Mouse (Mus musculus) left cerebral cortex, postnatal 10 days (tissue): Measurements from ENCODE around the gene Caps2. TPM values are rescaled to one million over a fixed set of nuclear protein-coding genes. Genes with fewer than 3 reads are reported as not detected.
A peak's percentile ranks its signal among the peaks of the same experiment; 100 is the strongest.
"Not testable (repeated sequence)": the region's sequence is repeated elsewhere in the genome, so short reads cannot be mapped to it uniquely, and the experiment has no call there.

Source experiments
- DNase-seq, 2 experiments: peaks; one replicate each; pipeline ENCODE4 v3.0.0; 2021 to 2022; ENCODE audit warnings: low spot score in 2 of 2, mixed read lengths in 1 of 2; ENCODE audit errors: extremely low spot score in 1 of 2
- intact Hi-C: fragments of 180-260 bp; cut with DNase I; formaldehyde crosslinking; loops from one replicate; pipeline ENCODE4 v1.15.1; 2025
- total RNA-seq, 2 experiments: library from RNA; stranded (reverse); gene quantifications; 2 replicates each; pipeline ENCODE4 v1.2.3; 2021

Gene Caps2
- total RNA-seq, result under 1 TPM; 0.15 to 0.59 TPM

DNA sequence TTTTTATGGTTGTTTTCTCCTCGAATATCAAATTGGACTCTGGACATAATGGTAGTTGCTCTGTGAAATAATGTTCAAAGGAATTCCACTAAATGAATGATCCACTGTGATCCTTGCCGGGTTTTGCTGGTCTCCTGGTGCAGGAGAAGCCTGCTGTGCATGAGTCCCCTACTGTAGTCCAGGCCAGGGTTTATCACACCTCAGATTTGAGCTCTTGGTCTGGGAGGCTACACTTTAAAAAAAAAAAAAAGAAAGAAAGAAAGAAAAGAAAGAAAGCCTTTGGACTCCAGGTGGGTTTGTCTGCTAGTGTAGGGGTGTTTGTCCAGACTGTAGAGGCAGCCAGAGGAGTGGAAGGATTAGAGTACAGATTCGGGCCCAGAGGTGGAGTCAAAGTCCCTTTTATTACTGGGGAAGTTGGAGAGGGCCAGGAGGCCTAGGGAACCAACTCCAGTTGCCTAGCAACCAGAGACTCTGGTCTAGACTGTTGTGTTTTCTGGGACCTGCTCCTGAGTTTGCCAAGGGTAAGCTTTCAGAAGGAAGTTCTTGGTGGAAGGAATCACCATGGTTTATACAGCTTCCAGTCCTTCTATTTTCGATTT, at the start of gene Caps2:
Gene Caps2 (plus strand): TSS at position 454 of the 599 bp plus-strand sequence.
- peak; percentile 13 to 20 for DNase-seq

GRCm38 (mm10) chr10:112125090-112125489, 38.3 kb upstream of the Caps2 start:
- intact Hi-C loops, DNase-seq: not testable (repeated sequence)

More for the DNA sequence above, at the start of gene Caps2:
- intact Hi-C loops, result loop anchor here (5.0 kb wide), 2 partner anchors 101 to 181 kb away; partner anchors contain the start of gene Glipr1l1

GRCm38 (mm10) chr10:112127682-112128230, 35.7 kb upstream of the Caps2 start:
- intact Hi-C loops, DNase-seq: not testable (repeated sequence)

DNA sequence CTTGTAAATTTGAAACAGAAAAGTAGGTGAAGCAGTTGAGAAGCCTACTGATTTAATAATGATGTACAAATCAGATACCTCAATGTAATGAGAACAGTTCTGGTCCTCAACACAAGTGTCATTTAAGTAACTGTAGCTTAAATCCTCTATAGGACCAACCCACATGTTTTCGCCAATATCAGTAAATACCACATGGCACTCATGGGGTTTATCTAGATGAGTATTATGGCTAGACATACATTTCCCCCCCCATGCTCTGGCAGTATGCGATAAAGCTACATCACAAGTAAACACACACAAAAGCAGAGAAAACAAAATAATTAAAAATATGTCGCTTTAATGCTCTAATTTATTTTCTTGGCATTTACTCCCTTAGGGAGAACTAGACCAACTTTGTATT, 31.2 kb upstream of the Caps2 start:
- DNase-seq, result no peak

GRCm38 (mm10) chr10:112138050-112138870, 25.2 kb upstream of the Caps2 start:
- intact Hi-C loops, result no loop called here
- DNase-seq, result peak; percentile 20 to 45

More for the DNA sequence above, 31.2 kb upstream of the Caps2 start:
- intact Hi-C loops, result no loop called here

- no peak for DNase-seq
- intact Hi-C loops, result no loop called here
Measured at GRCm38 (mm10) chr10:112138871-112139430, 24.5 kb upstream of the Caps2 start.

DNA sequence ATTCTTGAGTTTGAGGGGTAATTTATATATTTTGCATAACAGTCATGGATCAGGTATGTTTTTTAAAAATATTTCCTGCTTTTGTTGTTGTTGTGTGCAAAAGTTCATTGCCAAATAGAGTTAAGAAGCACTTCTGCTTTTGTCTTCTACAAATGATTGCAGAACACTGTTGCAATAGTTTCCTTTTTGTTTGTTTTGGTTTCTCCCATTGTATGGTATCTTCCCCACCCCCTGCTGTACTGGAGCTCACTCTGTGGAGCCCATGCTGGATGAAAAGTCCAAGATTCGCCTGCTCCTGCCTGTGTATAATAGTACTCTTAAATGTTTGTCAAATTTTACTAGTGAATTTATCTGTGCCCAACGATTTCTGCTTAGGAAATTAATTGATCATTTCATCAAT, 23.6 kb upstream of the Caps2 start:
- intact Hi-C loops, result no loop called here
- no peak for DNase-seq

- peak; percentile 88 to 93 for DNase-seq
- intact Hi-C loops, result loop anchor here (5.0 kb wide), 2 partner anchors 98 to 178 kb away; partner anchors contain the start of gene Glipr1l1
Measured at GRCm38 (mm10) chr10:112159882-112160560, 3.4 kb upstream of the Caps2 start, which contains the start of gene Glipr1l3. Glipr1l3 (minus strand) TSS chr10:112160327.

DNA sequence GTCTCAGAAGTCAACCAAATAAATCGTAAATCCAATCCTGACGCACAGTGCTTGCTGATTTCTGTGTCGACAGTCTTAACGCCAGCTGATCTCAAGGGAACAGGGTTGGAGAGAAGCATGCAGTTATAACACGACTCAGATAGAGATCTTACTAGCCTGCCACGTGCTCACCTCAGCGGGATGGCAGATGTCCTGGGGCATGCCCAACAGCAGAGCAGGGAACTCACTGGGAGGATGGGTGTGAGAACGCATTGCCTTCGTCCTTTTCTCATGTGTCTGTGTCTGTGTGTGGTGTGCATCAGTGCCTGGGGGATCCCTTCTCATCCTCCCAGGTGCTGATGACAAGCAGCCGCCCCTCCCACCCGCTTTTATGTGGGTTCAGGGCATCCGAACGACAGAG, 13.6 kb downstream of the Caps2 start:
- intact Hi-C loops, DNase-seq: not testable (repeated sequence)

GRCm38 (mm10) chr10:112193919-112194318, 30.5 kb downstream of the Caps2 start:
- DNase-seq, intact Hi-C loops: not testable (repeated sequence)

GRCm38 (mm10) chr10:112203463-112203862, 40.0 kb downstream of the Caps2 start:
- DNase-seq, result peak; percentile 36 to 39
- intact Hi-C loops, result loop anchor here (2.0 kb wide), 1 partner anchor 595 kb away; no protein-coding TSS in a partner anchor

DNA sequence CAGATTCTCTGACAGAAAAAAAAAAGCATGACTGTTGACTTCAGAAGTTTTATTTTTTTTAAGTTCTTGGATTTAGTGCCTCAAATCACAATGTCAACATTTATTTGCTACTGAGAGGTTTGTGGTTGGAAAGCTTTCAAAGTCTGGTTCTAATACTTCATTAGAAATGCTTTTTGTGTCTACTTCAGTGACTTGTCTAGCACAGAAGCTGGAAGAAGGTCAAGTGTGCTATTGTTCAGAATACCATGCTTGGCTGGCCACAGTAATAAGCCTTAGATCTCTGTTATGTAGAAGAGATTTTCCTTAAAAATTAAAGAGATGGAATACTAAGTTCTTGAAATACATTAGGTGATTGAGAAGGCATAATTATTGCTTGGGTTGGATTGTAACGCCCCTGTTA, 63.7 kb downstream of the Caps2 start:
- no peak for DNase-seq
- intact Hi-C loops, result no loop called here

DNA sequence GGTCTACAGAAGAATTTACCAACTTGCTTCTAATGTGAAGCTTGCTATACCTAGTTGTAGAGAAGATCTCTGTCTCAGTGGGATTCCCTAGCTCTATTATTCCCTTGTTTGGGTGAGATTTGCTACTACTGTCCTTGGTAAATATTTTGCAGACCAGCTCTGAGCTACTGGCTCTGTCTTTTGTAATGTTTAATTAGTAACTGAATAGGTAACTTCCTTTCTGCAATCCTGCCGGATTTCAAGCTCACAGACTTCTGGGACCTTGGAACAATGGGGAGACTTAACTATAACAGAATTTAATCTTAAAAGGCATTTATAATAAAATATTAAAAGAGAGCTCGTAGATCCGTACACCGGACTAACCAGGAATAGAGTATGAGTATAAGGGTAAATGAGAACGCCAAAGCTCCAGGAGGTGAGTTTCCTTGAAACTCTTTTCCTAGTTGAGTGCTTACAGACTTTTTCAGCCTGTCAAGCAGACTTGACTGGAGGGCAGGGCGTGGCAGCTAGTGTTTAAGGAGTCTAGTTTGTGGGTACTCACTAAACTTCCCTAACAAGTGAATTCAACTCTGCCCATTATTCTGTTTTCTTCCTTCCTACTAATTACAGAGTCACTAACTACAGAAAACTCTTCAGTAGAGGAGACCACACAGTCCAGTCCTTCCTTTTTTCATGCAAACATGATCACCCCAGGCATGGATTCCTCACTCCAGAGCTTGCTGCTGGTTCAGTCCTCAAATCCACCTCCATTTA, 65.8 kb downstream of the Caps2 start:
- intact Hi-C loops, DNase-seq: not testable (repeated sequence)

DNA sequence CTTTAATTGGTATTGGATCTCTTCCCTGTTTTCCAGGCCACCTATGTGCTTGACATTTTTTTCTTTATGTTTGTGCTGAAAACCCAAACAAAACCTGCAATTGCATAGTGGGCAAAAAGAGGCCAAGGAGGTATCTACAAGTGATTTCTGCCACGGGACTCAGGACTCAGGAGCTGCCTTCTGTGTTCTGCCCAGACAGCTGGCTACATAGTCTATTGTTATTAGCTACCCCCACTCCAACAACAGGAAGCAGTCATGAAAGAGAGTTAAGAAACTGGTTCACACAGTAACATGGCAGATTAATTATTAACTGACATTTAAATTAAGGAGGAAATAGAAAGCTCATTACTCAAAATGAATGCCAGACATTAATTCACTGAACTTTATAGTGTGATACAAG, 69.3 kb downstream of the Caps2 start:
- intact Hi-C loops, DNase-seq: not testable (repeated sequence)

GRCm38 (mm10) chr10:112235396-112235940, 72.0 kb downstream of the Caps2 start:
- DNase-seq, intact Hi-C loops: not testable (repeated sequence)

DNA sequence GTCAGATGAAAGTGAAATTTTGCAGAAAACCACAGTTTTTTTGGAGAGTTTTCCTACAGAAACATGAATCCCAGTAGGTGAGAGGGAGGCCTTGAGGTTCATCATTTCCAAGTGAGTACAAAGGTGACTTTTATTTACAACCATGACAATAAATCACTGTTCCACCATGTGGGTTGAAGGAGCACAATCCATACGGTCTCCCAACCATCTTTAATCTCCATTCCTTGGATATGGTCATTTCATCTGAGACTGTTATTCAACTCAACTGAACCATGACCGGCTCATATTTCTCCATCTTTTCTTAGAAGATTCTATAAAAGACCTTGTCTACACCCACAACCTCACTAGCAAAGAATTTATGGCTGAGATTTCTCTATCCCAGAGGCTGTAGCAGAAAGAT, 84.9 kb downstream of the Caps2 start:
- intact Hi-C loops, result no loop called here
- DNase-seq, result no peak

DNA sequence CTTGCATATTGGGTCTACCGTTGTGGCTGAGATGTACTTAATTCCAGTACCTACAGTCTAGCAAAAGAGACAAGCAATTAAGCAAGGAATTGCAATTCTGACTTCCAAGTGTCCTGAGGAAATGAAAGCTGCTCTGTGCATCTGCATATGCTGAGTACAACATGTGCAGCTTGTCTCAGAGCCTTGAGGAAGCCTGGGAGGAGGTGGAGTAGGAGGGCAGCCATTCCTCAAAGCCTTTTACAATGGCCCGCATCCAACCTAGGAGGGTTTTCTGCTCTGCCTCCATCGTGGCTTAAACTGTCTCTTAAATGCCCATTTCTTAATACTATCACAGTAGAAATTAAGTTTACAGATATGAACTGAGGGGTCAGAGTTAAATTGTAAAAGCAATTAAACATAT, 100.0 kb downstream of the Caps2 start:
- intact Hi-C loops, result no loop called here
- DNase-seq, result no peak
